Mouse (Mus musculus) adrenal gland, postnatal 0 days (tissue): Measurements from ENCODE around the gene Fabp3. TPM values are rescaled to one million over a fixed set of nuclear protein-coding genes. Genes with fewer than 3 reads are reported as not detected.

Experiments
- polyA plus RNA-seq: library from polyadenylated mRNA; unstranded; fragments of >200 nt; fragmentation: Nextera tagmentation; extraction: Ambion mirVana; gene quantifications from 2 replicates; pipeline ENCODE4 v1.2.1, GENCODE M21; 2015

The Fabp3 gene
- polyA plus RNA-seq, result 21.8 and 34.5 TPM in 2 replicates

DNA sequence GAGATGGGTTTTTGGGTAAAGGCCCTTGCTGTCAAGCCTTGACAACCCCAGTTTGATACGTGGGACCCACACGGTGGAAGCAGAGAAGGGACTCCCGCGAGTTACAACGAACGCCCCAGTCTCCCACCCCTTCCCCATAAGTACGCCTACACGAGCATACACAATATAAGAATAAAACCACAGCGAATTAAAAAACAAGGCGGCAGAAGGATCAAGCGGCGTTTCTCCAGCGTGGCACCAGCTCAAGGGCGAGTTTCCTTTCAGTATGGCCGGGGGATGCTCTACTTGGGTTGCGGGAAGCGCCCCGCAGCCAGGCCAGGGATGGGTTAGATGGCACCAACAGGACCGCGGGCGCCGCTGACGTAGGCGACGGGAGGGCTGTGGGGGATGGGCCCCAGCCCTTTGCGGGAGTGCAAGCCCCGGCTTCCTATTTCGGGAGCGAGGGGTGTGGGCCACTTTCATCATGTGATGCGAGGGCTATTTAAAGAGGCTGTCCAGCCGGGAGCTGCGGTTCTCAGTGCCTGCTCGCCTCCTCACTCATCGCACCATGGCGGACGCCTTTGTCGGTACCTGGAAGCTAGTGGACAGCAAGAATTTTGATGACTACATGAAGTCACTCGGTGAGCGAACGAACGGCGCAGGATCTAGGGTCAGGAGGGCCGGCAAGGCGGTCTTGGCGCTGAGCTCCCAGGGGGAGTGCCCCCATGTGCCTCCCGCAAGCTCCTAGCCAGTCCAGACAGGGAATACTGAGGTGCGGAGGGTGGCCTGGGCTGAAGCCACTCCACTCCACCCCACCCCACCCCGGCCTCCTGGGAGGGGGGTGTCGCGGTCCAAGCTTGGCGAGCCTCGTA lies at the start of gene Fabp3, which contains the start of gene Gm10570:
Gene Fabp3 (plus strand): TSS at position 365 of the 851 bp plus-strand sequence.
Gene Gm10570 (minus strand): TSS at position 444 of the 851 bp plus-strand sequence.

DNA sequence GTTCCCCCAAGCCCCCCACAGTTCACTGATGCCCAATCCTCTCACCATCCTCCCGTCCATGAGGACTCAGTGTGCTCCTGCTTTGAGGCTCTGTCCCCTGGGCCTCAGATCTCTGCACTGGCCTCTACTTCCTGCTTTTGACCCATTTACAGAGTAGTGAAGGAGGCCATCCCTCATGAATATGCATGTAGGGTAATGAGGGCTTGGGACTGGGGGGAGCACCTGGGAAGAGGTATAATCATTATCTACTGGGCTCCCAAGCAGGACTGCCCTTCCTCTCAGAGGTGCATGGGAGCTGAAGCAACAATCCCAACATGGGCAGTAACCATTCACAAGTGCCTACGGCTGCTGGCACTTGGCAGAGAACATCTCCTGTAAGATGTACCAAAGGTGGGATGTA lies 29.3 kb upstream of the Fabp3 start, which contains the start of gene Serinc2:
Gene Serinc2 (minus strand): TSS at position 101 of the 400 bp plus-strand sequence.

DNA sequence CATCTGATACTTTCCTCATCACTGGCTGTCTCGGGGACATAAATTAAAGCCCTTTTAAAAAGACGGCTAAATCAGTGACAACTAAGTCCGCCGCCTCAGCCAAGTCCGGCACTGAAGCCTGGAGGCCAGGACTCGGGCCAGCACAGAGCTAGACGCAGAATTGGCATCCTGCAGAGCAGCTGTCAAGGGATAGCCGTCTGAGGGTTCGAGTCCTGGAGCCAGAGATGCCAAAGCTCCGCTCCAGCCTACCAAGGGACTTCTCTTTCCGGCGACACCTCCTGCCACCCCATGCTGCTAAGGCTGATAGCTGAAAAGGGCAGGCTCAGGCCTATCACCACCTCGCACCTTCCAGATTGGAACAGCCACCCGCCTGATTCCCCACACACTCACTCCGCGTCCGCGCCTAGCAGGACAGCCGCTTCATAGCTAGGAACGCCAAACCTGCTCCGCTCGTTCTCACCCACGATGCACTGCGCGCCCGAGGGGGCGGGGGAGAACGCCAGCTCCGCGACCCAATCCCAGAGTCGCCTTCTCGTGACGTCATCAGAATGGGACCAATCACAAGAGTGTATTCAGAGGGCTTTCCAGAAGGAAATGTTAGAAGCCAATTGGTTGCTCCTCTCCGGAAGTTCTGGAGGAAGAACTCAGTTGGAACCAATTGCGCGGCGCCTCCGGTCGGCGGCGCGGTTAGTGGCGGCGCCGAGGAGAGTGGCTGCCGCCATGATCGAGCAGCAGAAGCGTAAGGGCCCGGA lies 51.3 kb downstream of the Fabp3 start, which contains the start of the genes Zcchc17 and Snrnp40:
Gene Zcchc17 (minus strand): TSS at position 458 of the 752 bp plus-strand sequence.
Gene Snrnp40 (plus strand): TSS at position 647 of the 752 bp plus-strand sequence.

Other genes with a start within 250 kb of the Fabp3 start
- gene Pef1, start 206.0 kb upstream of the Fabp3 start, polyA plus RNA-seq, result 62.6 and 87.6 TPM in 2 replicates
- 0.58 and 1.6 TPM in 2 replicates for gene Hcrtr1, start 169.2 kb upstream of the Fabp3 start, polyA plus RNA-seq
- 33.0 and 59.9 TPM in 2 replicates for gene Tinagl1, start 133.5 kb upstream of the Fabp3 start, polyA plus RNA-seq
- gene Gm853, start 86.2 kb upstream of the Fabp3 start, polyA plus RNA-seq, result not detected in 2 replicates
- 4.2 and 5.0 TPM in 2 replicates for gene Serinc2, start 29.4 kb upstream of the Fabp3 start, polyA plus RNA-seq
- gene Gm10570, start 79 bp downstream of the Fabp3 start, polyA plus RNA-seq, result 0.46 TPM in 1 of 2 replicates, not detected in the other
- 58.9 and 64.2 TPM in 2 replicates for gene Zcchc17, start 51.3 kb downstream of the Fabp3 start, polyA plus RNA-seq
- gene Snrnp40, start 51.5 kb downstream of the Fabp3 start, polyA plus RNA-seq, result 55.0 and 76.7 TPM in 2 replicates